Mouse (Mus musculus): ENCODE data around the gene Mrpl55. TPM values are rescaled to one million over a fixed set of nuclear protein-coding genes. Genes with fewer than 3 reads are reported as not detected.

The Mrpl55 gene
- polyA plus RNA-seq, 1 experiment = 44.7 TPM

DNA sequence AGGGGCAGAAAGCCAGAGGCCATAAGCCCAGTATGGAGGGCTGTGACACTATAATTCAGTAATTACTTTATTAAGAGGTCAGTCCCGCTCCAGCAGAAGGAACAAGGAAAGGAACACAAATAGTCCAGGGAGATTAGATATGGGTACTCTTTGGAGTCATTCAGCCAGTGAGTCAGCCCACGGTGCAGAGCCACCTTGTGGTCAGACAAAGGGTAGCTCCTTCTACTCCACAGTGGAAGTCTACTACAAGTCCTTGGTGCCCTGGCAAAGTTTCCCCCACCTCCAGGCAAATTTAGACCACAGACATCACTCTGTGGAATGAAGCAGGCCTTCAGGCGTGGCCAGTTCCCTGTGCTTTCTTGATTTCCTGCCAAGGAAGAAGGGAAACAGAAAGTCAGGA lies 18.5 kb upstream of the Mrpl55 start:
- H3K79me2 ChIP-seq (ENCODE audit: control insufficient read depth, insufficient read depth) = peaks cover under 1% of the 10 kb centered on the region
- no peak overlapping the region for H3ac ChIP-seq (ENCODE audit: control insufficient read depth, insufficient read length, low read depth)
- H3K79me3 ChIP-seq (ENCODE audit: low read depth) = no peaks in the 10 kb centered on the region
- peaks cover 12% of the 10 kb centered on the region for H3K36me3 ChIP-seq (ENCODE audit: control insufficient read depth, insufficient read depth)
- no peaks in the 10 kb centered on the region for H3K27me3 ChIP-seq (ENCODE audit: control insufficient read depth, insufficient read depth, insufficient read length)
- no peak overlapping the region for H3K4me3 ChIP-seq (ENCODE audit: insufficient read depth, poor library complexity, severe bottlenecking)
- TF ChIP-seq FOSL1 (IDR thresholded peaks at IDR 0.05; ENCODE audit: insufficient read depth, low read length, poor library complexity, severe bottlenecking) = peak; percentile 7
- TF ChIP-seq CTCF (IDR thresholded peaks at IDR 0.05; ENCODE audit: control insufficient read depth, insufficient read depth, insufficient read length) = peak; percentile 39
- TF ChIP-seq CEBPB (IDR thresholded peaks at IDR 0.05; ENCODE audit: low read depth) = no peak

DNA sequence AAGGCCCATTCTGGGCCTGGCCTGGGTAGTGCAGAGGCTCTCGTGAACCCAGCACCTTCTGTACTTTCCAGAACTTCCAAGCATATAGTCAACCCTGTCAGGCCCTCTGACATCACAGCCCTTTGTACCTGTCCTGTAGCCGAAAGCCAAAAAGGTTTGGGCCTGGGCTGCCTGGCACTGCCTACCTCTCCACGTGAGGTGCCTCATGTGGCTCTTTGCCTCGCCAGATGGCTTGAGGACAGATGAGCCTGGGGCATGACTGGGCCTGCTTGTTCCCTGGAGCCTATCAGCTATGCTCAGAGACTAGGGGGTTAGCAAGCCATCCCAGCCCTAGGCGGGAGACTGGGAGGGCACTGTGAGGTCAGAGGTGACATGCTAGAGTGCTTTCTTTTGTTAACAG lies 16.8 kb upstream of the Mrpl55 start:
- Histone ChIP-seq H3ac (ENCODE audit: control insufficient read depth, insufficient read length, low read depth) (no peak overlapping the region), H3K4me3 (ENCODE audit: insufficient read depth, poor library complexity, severe bottlenecking) (no peak overlapping the region), H3K27me3 (ENCODE audit: control insufficient read depth, insufficient read depth, insufficient read length) (no peaks in the 10 kb centered on the region), H3K79me2 (ENCODE audit: control insufficient read depth, insufficient read depth) (peaks cover 14% of the 10 kb centered on the region), H3K79me3 (ENCODE audit: low read depth) (peaks cover 2% of the 10 kb centered on the region), H3K36me3 (ENCODE audit: control insufficient read depth, insufficient read depth) (peaks cover 12% of the 10 kb centered on the region)
- TF ChIP-seq USF1 (IDR thresholded peaks at IDR 0.05; ENCODE audit: low read depth) = no peak

DNA sequence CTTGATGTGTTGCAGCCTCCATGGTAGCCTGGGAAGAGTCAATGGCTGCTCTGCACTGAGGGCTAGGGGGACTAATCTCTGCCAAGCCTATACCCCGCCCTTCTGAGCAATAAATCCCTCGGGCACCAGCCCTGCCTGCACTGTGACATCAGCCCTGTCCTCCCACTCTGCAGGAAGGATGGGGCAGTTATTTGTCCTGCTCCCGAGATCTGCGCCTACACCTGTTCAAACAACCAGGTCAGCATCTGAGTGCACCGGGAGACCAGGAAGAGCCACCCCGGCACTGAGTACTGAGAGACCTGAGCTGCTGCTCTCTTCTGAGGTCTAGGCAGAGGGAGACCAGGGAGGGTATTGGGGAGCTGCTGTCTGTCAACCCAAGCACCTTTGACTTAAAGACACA lies 14.6 kb upstream of the Mrpl55 start:
- H3ac ChIP-seq (ENCODE audit: control insufficient read depth, insufficient read length, low read depth) = no peak overlapping the region
- no peaks in the 10 kb centered on the region for H3K27me3 ChIP-seq (ENCODE audit: control insufficient read depth, insufficient read depth, insufficient read length)
- H3K79me3 ChIP-seq (ENCODE audit: low read depth) = peaks cover 2% of the 10 kb centered on the region
- TF ChIP-seq MYOG (IDR thresholded peaks at IDR 0.05; ENCODE audit: control insufficient read depth, extremely low read depth, insufficient read length) (no peak), MYOD1 (IDR thresholded peaks at IDR 0.05; ENCODE audit: control insufficient read depth, insufficient read length, low read depth) (no peak), CEBPB (IDR thresholded peaks at IDR 0.05; ENCODE audit: low read depth) (no peak), MAX (IDR thresholded peaks at IDR 0.05) (no peak), USF1 (IDR thresholded peaks at IDR 0.05; ENCODE audit: low read depth) (no peak), FOSL1 (IDR thresholded peaks at IDR 0.05; ENCODE audit: insufficient read depth, low read length, poor library complexity, severe bottlenecking) (no peak), CTCF (IDR thresholded peaks at IDR 0.05; ENCODE audit: control insufficient read depth, insufficient read depth, insufficient read length) (no peak)
- peaks cover 24% of the 10 kb centered on the region for H3K79me2 ChIP-seq (ENCODE audit: control insufficient read depth, insufficient read depth)
- H3K36me3 ChIP-seq (ENCODE audit: control insufficient read depth, insufficient read depth) = peaks cover 12% of the 10 kb centered on the region
- H3K4me3 ChIP-seq (ENCODE audit: insufficient read depth, poor library complexity, severe bottlenecking) = no peak overlapping the region

DNA sequence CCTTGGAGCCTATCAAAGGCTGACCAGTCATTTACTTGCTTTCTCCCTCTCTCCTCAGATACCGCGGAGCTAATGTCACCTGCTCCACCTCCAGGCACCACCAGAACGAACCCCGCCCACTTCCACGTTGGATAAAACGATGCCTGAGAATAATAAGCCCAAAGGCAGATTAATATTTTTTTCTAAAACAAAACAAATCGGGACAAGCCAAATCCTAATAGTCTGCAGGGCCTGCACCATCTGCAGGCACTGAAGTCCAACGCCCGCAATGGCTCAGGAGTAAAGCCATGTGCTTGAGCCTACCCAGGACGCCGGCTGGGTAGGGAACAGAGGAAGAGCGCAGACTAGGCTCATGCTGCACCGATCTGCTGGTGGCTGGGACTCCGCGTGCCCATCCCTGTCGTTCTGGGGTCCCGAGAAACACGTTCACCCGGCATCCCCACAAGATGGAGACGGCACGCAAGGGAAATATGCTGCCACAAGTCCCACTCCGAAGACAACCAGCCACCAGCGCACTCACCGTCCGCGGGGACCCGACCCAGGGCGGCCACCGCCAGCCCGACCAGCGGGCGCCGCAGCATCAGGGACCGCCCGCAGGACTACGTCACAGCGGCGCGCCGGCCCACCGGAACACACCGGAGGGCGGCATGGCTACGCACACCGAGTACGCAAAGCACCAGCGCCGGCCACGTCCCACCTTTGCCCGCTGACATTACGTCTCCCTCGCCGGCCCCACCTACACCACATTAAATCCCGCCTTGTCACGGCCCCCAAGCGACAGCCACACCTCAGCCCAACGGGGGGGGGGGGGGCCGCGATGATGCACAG lies 10.8 kb upstream of the Mrpl55 start:
- Histone ChIP-seq H3K79me3 (ENCODE audit: low read depth) (peaks cover 2% of the 10 kb centered on the region), H3K4me3 (ENCODE audit: insufficient read depth, poor library complexity, severe bottlenecking) (peak overlapping the region; percentile 51), H3K36me3 (ENCODE audit: control insufficient read depth, insufficient read depth) (no peaks in the 10 kb centered on the region), H3ac (ENCODE audit: control insufficient read depth, insufficient read length, low read depth) (peak overlapping the region; percentile 92), H3K79me2 (ENCODE audit: control insufficient read depth, insufficient read depth) (peaks cover 24% of the 10 kb centered on the region), H3K27me3 (ENCODE audit: control insufficient read depth, insufficient read depth, insufficient read length) (peaks cover 3% of the 10 kb centered on the region)
- TF ChIP-seq USF1 (IDR thresholded peaks at IDR 0.05; ENCODE audit: low read depth) (no peak), MAX (IDR thresholded peaks at IDR 0.05) (peak; percentile 48)

DNA sequence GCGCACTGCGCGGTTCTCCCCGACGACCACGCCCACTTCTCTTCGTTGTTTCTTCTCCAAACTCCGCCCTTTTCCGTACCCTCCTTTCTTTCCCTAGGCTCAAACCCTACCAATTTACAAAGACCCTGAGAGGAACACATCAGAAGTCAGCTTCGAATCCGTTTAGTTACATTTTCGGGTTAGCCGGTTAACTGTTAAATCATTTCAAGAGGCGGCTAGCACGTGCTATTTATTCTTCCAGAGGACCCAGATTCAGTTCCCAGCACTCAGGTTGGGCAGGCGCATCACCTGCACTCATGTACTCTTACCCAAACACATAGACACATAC lies 10.3 kb upstream of the Mrpl55 start, which contains the start of gene Guk1:
TSS of gene Guk1 (minus strand) at position 154 of the 328 bp plus-strand sequence.
- Histone ChIP-seq H3ac (ENCODE audit: control insufficient read depth, insufficient read length, low read depth) (peak within 1 kb of the TSS; percentile 92), H3K4me3 (ENCODE audit: insufficient read depth, poor library complexity, severe bottlenecking) (peak within 1 kb of the TSS; percentile 51), H3K27me3 (ENCODE audit: control insufficient read depth, insufficient read depth, insufficient read length) (peaks cover 3% of the 10 kb centered on the region), H3K36me3 (ENCODE audit: control insufficient read depth, insufficient read depth) (no peaks in the 10 kb centered on the region), H3K79me3 (ENCODE audit: low read depth) (peaks cover 2% of the 10 kb centered on the region), H3K79me2 (ENCODE audit: control insufficient read depth, insufficient read depth) (peaks cover 24% of the 10 kb centered on the region)
- TF ChIP-seq MYOD1 (IDR thresholded peaks at IDR 0.05; ENCODE audit: control insufficient read depth, insufficient read length, low read depth) (no peak), CEBPB (IDR thresholded peaks at IDR 0.05; ENCODE audit: low read depth) (no peak), MAX (IDR thresholded peaks at IDR 0.05) (no peak), FOSL1 (IDR thresholded peaks at IDR 0.05; ENCODE audit: insufficient read depth, low read length, poor library complexity, severe bottlenecking) (no peak), MYOG (IDR thresholded peaks at IDR 0.05; ENCODE audit: control insufficient read depth, extremely low read depth, insufficient read length) (no peak), USF1 (IDR thresholded peaks at IDR 0.05; ENCODE audit: low read depth) (no peak), CTCF (IDR thresholded peaks at IDR 0.05; ENCODE audit: control insufficient read depth, insufficient read depth, insufficient read length) (no peak)

DNA sequence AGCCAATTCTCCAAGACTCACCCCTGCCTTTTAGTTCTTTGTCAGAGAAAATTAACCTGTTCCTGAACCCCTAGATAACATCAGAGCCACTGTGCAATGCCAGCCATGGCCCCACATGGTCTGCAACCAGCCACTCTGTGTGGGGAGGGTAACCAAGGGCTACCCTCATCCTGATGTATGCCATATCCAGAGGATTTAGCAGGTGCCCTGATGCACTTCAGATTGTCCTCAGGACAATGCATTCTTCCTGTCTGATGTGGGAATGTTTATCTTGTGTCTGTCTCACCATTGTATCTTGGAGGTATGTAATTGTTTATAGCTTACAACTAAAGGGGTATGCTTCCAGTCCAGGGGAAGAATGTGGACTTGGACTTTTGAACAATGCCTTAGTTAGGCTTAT lies 6.1 kb upstream of the Mrpl55 start:
- H3ac ChIP-seq (ENCODE audit: control insufficient read depth, insufficient read length, low read depth) = no peak overlapping the region
- no peaks in the 10 kb centered on the region for H3K36me3 ChIP-seq (ENCODE audit: control insufficient read depth, insufficient read depth)
- no peaks in the 10 kb centered on the region for H3K79me3 ChIP-seq (ENCODE audit: low read depth)
- H3K79me2 ChIP-seq (ENCODE audit: control insufficient read depth, insufficient read depth) = peaks cover 2% of the 10 kb centered on the region
- peaks cover 3% of the 10 kb centered on the region for H3K27me3 ChIP-seq (ENCODE audit: control insufficient read depth, insufficient read depth, insufficient read length)
- H3K4me3 ChIP-seq (ENCODE audit: insufficient read depth, poor library complexity, severe bottlenecking) = no peak overlapping the region
- TF ChIP-seq MYOG (IDR thresholded peaks at IDR 0.05; ENCODE audit: control insufficient read depth, extremely low read depth, insufficient read length) = no peak
- no peak for TF ChIP-seq CEBPB (IDR thresholded peaks at IDR 0.05; ENCODE audit: low read depth)
- no peak for TF ChIP-seq MAX (IDR thresholded peaks at IDR 0.05)
- TF ChIP-seq USF1 (IDR thresholded peaks at IDR 0.05; ENCODE audit: low read depth) = no peak
- no peak for TF ChIP-seq MYOD1 (IDR thresholded peaks at IDR 0.05; ENCODE audit: control insufficient read depth, insufficient read length, low read depth)
- no peak for TF ChIP-seq CTCF (IDR thresholded peaks at IDR 0.05; ENCODE audit: control insufficient read depth, insufficient read depth, insufficient read length)
- TF ChIP-seq FOSL1 (IDR thresholded peaks at IDR 0.05; ENCODE audit: insufficient read depth, low read length, poor library complexity, severe bottlenecking) = no peak
